Mouse (Mus musculus) stomach, embryonic 14.5 days (tissue): Measurements from ENCODE around the gene Tmem50a. TPM values are rescaled to one million over a fixed set of nuclear protein-coding genes. Genes with fewer than 3 reads are reported as not detected.

Experiments
- ATAC-seq: fragments of 200-750 bp; cut with Nextera tagmentation; 2 replicates; pipeline ENCODE4 v1.8.0; 2017; ENCODE audit warnings: low read depth, moderate TSS enrichment; ENCODE audit not compliant: insufficient number of reproducible peaks, insufficient read depth, low FRiP score
- H3K27ac ChIP-seq: fragments of 300-500 bp; sonication (generic); 2 replicates; pipeline ENCODE4 v1.5.1; 2014; ENCODE audit warnings: mild to moderate bottlenecking, low read length, moderate library complexity, mixed read lengths
- H3K27me3 ChIP-seq: fragments of 300-500 bp; sonication (generic); 2 replicates; pipeline ENCODE4 v1.6.1; 2014; ENCODE audit warnings: low read length, control low read depth, mixed read lengths; ENCODE audit not compliant: control insufficient read depth, insufficient read depth
- H3K36me3 ChIP-seq: fragments of 300-500 bp; sonication (generic); 2 replicates; pipeline ENCODE4 v1.6.1; 2014; ENCODE audit warnings: mild to moderate bottlenecking, control low read depth, low read length, moderate library complexity, mixed read lengths; ENCODE audit not compliant: control insufficient read depth, insufficient read depth
- H3K4me1 ChIP-seq: fragments of 300-500 bp; sonication (generic); 2 replicates; pipeline ENCODE4 v1.6.1; 2014; ENCODE audit warnings: low read length, control low read depth, mixed read lengths; ENCODE audit not compliant: control insufficient read depth, insufficient read depth
- H3K4me2 ChIP-seq: fragments of 300-500 bp; sonication (generic); replicated peaks from 2 replicates; pipeline ENCODE4 v1.6.1; 2014; ENCODE audit warnings: low read depth, low read length, control low read depth
- H3K4me3 ChIP-seq: fragments of 300-500 bp; sonication (generic); 2 replicates; pipeline ENCODE4 v1.5.1; 2014; ENCODE audit warnings: low read depth, low read length, control low read depth
- H3K9ac ChIP-seq: fragments of 300-500 bp; sonication (generic); replicated peaks from 2 replicates; pipeline ENCODE4 v1.6.1; 2014; ENCODE audit warnings: low read depth, mild to moderate bottlenecking, control low read depth, low read length, moderate library complexity, mixed read lengths
- H3K9me3 ChIP-seq: fragments of 300-500 bp; sonication (generic); 2 replicates; pipeline ENCODE4 v1.6.1; 2016; ENCODE audit warnings: low read depth, low read length, control low read depth; ENCODE audit not compliant: control insufficient read depth
- WGBS: fragments of 180-500 bp; shearing (Covaris S2); extraction: QIAGEN DNeasy Blood & Tissue Kit; methylation state at CpG from one replicate; pipeline ENCODE4 v1.1.7; 2014; 5-methylcytosine and 5-hydroxymethylcytosine counted together
- polyA plus RNA-seq: library from polyadenylated mRNA; unstranded; fragments of >200 nt; fragmentation: Nextera tagmentation; extraction: Ambion mirVana; gene quantifications from 2 replicates; pipeline ENCODE4 v1.2.1, GENCODE M21; 2014

The Tmem50a gene
- polyA plus RNA-seq, 1 experiment from 2014 or later: 186 TPM

DNA sequence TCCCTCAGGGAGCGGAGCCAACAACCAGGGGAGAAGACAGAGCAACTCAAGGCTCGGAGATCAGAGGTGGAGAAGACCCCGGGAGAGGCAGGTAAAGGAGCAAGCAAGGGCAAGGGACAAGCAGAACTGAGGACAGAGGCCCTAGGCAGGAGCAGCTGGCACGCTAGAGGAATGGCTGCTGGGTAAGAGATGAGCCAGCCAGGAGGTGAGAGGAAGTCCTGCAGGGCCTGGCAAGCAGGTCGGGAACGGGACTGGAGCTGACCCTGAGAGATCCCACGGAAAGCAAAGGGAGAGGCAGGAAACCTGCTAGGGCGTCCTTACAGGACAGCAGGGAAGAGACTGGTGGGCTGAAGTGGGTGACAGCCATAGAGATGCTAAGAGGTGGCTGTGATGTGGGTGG lies 13.7 kb downstream of the Tmem50a start:
- Histone ChIP-seq H3K4me2 (no peak overlapping the region), H3K36me3 (peaks cover 75% of the 10 kb centered on the region), H3K9ac (no peak overlapping the region), H3K4me3 (no peak overlapping the region), H3K27me3 (no peaks in the 10 kb centered on the region), H3K4me1 (no peaks in the 10 kb centered on the region), H3K27ac (no peak overlapping the region), H3K9me3 (no peaks in the 10 kb centered on the region)
- WGBS: 95% methylated on average over 8 of the region's 8 CpGs
- no peak for ATAC-seq

DNA sequence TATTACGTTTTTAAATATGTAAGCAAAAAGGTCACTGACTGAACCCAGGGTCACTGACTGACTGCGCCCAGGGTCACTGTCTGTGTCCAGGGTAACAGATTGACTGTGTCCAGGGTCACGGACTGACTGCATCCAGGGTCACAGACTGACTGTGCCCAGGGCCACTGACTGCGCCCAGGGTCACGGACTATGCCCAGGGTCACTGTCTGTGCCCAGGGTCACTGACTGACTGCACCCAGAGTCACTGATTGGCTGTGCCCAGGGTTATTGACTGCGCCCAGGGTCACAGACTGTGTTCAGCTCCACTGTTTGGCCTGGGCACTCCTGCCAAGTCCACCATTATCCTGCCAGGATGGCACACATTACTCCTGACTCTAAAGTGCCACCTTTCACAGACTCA lies 17.6 kb downstream of the Tmem50a start:
- 84% methylated on average over 6 of the region's 6 CpGs for WGBS
- Histone ChIP-seq H3K4me1 (no peaks in the 10 kb centered on the region), H3K9me3 (no peaks in the 10 kb centered on the region), H3K27me3 (no peaks in the 10 kb centered on the region), H3K36me3 (peaks cover 48% of the 10 kb centered on the region), H3K4me2 (no peak overlapping the region), H3K9ac (no peak overlapping the region), H3K27ac (no peak overlapping the region), H3K4me3 (no peak overlapping the region)
- ATAC-seq: no peak

DNA sequence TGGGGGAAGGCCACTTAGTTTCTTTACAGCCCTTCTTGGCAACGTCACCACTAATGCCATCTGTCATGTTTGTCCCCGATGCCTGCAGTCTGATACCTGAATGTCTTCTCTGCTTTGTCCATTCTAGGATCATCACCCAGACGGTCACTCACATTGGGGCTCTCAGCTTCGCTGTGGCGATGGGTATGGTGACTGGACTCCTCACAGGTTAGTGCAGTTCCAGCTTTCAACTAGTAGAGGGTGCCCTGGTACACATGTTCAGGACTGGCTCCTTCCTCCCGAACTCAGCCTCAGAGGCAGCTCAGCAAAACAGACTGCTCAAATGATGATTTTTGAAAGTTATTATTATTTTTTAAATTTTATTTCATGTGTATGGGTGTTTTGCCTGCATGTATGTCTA lies 22.7 kb downstream of the Tmem50a start:
- Histone ChIP-seq H3K4me3 (no peak overlapping the region), H3K9ac (no peak overlapping the region), H3K9me3 (no peaks in the 10 kb centered on the region), H3K27me3 (no peaks in the 10 kb centered on the region), H3K27ac (no peak overlapping the region), H3K4me2 (no peak overlapping the region), H3K36me3 (peaks cover 12% of the 10 kb centered on the region; the same call in 1 of the 2 replicates), H3K4me1 (no peaks in the 10 kb centered on the region)
- ATAC-seq: no peak
- WGBS: 82% methylated on average over 6 of the region's 6 CpGs

DNA sequence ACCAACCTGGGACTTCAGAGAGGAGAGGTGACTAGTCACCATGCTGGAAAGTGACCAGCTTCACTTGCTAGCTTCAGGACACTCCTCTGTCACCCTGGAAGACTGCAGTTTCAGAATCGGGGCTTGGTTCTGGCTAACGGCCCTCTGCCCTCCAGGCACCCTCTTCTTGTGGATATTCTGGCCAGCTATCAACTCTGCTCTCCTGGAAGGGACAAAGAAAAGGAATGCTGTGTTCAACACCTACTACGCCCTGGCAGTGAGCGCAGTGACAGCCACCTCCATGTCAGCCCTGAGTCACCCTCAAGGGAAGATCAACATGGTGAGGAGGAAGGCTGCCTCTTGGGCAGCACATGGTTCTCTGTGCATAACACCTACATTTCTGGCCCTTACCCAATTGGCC lies 30.5 kb downstream of the Tmem50a start:
- 92% methylated on average over 4 of the region's 4 CpGs for WGBS

DNA sequence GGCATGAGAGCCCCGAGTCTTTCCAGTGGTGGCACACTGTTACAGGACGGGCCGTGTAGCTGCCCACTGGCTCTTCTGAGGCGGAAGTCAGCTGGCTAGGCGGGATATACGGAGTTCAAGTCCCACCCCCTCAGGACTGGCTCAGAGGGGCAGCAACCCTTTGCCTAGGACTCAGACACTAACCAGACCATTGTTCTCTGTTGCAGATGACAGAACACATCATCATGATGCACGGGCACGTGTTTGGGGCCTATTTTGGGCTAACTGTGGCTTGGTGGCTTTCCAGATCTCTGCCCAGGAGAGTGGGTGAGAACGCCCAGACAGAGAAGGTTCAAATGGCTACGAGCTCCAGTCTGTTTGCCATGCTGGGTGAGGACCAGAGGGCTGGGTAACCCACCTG lies 31.0 kb downstream of the Tmem50a start:
- no peak for ATAC-seq
- Histone ChIP-seq H3K36me3 (no peaks in the 10 kb centered on the region), H3K27ac (no peak overlapping the region), H3K27me3 (no peaks in the 10 kb centered on the region), H3K4me1 (0 out of 2 replicates have a peak, but pooled peaks cover 4% of the 10 kb centered on the region), H3K4me3 (no peak overlapping the region), H3K9ac (no peak overlapping the region), H3K4me2 (no peak overlapping the region), H3K9me3 (no peaks in the 10 kb centered on the region)
- WGBS: 84% methylated on average over 10 of the region's 10 CpGs

More for the DNA sequence above, 30.5 kb downstream of the Tmem50a start:
- no peaks in the 10 kb centered on the region for H3K9me3 ChIP-seq
- no peak overlapping the region for H3K4me3 ChIP-seq
- no peaks in the 10 kb centered on the region for H3K36me3 ChIP-seq
- H3K9ac ChIP-seq: no peak overlapping the region
- H3K27me3 ChIP-seq: no peaks in the 10 kb centered on the region
- H3K4me2 ChIP-seq: no peak overlapping the region
- no peak overlapping the region for H3K27ac ChIP-seq
- 0 out of 2 replicates have a peak, but pooled peaks cover 4% of the 10 kb centered on the region for H3K4me1 ChIP-seq
- no peak for ATAC-seq

DNA sequence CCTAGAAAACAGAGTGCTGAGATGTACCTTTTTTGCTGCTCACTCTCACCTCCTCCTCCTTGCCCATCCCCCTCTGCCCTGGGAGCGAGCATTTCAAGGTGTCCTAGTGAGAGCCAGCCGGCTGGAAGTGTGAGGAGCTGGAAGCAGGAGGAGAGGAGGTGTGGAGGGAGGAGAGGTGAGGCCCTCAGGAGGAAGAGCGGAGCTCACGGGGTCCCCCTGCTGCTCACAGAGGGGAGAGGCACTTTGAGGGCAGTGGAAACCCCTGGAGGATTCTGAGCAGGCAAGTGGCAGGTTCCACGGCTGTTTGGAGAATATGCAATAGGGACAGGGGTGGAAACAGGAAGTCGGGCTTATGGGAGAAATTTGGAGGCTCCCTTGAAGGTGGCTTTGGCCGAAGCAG lies 31.6 kb downstream of the Tmem50a start:
- Histone ChIP-seq H3K4me2 (no peak overlapping the region), H3K27me3 (no peaks in the 10 kb centered on the region), H3K36me3 (no peaks in the 10 kb centered on the region), H3K4me3 (no peak overlapping the region), H3K27ac (no peak overlapping the region), H3K9ac (no peak overlapping the region), H3K9me3 (no peaks in the 10 kb centered on the region), H3K4me1 (0 out of 2 replicates have a peak, but pooled peaks cover 4% of the 10 kb centered on the region)
- ATAC-seq: no peak
- WGBS: 26% methylated on average over 7 of the region's 7 CpGs

DNA sequence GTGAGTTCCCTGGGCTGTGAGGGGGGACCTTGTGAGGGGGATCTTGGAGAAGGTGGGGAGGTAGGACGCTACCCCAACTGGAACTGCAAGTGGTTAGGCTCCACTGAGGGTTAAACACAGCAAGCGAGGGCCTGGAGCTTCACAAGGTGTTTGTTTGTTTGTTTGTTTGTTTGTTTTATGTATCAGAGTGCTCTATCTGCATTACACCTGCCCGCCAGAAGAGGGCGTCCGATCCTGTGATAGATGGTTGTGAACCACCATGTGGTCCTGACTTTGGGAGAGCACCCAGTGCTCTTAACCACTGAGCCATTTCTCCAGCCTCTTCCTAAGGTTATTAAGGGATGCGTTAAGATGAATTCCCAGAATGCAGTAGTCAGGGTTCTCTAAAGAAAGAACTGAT lies 34.8 kb downstream of the Tmem50a start:
- Histone ChIP-seq H3K4me3 (peak overlapping the region; percentile 24; the same call in 1 of the 2 replicates), H3K9me3 (no peaks in the 10 kb centered on the region), H3K27me3 (no peaks in the 10 kb centered on the region), H3K27ac (no peak overlapping the region), H3K36me3 (no peaks in the 10 kb centered on the region), H3K4me1 (0 out of 2 replicates have a peak, but pooled peaks cover 4% of the 10 kb centered on the region), H3K4me2 (peak overlapping the region; percentile 56), H3K9ac (no peak overlapping the region)
- no peak for ATAC-seq
- 39% methylated on average over 6 of the region's 6 CpGs for whole genome bisulfite sequencing

DNA sequence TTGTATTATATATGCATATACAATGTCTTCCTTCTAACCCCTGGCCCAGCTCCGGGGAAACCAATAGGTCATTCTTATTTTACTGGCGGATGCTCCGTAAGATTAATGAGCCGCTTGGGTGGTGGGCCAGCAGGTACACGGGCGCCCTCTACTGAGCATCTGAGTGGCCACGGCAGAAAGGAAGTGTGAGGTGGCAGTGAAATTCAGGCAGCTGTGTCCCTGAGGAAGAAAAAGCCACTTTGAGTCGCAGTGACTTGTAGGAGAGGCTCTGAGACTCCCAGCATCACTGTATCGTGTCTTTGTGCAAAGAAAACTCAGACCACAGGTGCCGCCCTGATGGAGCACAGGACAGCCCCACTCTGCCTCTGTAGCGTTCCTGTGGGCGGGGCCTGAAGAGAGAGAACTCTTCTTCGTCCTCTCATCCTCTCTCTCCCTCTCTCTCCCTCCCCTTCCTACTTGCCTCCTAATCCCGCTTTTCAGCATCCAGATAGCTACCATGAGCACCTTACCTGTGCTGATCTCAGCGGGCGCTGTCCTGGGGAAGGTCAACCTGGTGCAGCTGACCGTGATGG lies 35.3 kb downstream of the Tmem50a start:
- Histone ChIP-seq H3K4me1 (0 out of 2 replicates have a peak, but pooled peaks cover 4% of the 10 kb centered on the region), H3K27me3 (no peaks in the 10 kb centered on the region), H3K4me3 (peak overlapping the region; percentile 24), H3K9ac (no peak overlapping the region), H3K36me3 (no peaks in the 10 kb centered on the region), H3K4me2 (peak overlapping the region; percentile 56), H3K27ac (no peak overlapping the region), H3K9me3 (no peaks in the 10 kb centered on the region)
- whole genome bisulfite sequencing: 3% methylated on average over 17 of the region's 17 CpGs
- ATAC-seq: no peak

DNA sequence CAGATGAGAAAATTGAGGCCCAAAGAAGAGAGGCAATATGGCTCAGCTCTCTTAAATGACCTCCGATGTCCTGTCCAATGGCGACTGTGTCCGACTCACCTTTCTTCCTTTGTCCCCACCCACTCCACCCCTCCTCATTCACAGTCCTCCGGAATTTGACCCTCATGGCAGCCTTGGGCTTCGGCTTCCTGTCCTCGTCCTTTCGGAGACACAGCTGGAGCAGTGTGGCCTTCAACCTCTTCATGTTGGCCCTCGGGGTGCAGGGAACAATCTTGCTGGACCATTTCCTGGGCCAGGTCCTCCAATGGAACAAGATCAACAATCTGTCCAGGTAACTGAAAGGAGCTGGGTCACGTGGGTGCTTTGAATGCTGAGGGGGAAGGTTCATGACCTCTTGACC lies 38.7 kb downstream of the Tmem50a start:
- ATAC-seq: no peak
- Histone ChIP-seq H3K9ac (no peak overlapping the region), H3K4me1 (0 out of 2 replicates have a peak, but pooled peaks cover 4% of the 10 kb centered on the region), H3K36me3 (no peaks in the 10 kb centered on the region), H3K4me2 (no peak overlapping the region), H3K9me3 (no peaks in the 10 kb centered on the region), H3K27me3 (no peaks in the 10 kb centered on the region), H3K27ac (no peak overlapping the region), H3K4me3 (no peak overlapping the region)
- 74% methylated on average over 9 of the region's 9 CpGs for WGBS
